Mouse (Mus musculus) limb, embryonic 15.5 days (tissue): ENCODE results near the gene Jazf1. TPM values are rescaled to one million over a fixed set of nuclear protein-coding genes. Genes with fewer than 3 reads are reported as not detected.

Source experiments
- ATAC-seq: fragments of 200-750 bp; cut with Nextera tagmentation; 2 replicates; pipeline ENCODE4 v1.8.0; 2017; ENCODE audit warnings: low read depth, moderate TSS enrichment; ENCODE audit not compliant: insufficient number of reproducible peaks, low FRiP score, low TSS enrichment
- H3K27ac ChIP-seq: fragments of 300-500 bp; sonication (generic); 2 replicates; pipeline ENCODE4 v1.5.1; 2015; ENCODE audit warnings: moderate library complexity, mild to moderate bottlenecking, inconsistent platforms
- H3K27me3 ChIP-seq: fragments of 300-500 bp; sonication (generic); 2 replicates; pipeline ENCODE4 v1.6.1; 2015; ENCODE audit warnings: inconsistent platforms
- H3K36me3 ChIP-seq: fragments of 300-500 bp; sonication (generic); 2 replicates; pipeline ENCODE4 v1.6.1; 2015; ENCODE audit warnings: inconsistent platforms
- H3K4me1 ChIP-seq: fragments of 300-500 bp; sonication (generic); 2 replicates; pipeline ENCODE4 v1.6.1; 2015; ENCODE audit warnings: inconsistent platforms
- H3K4me2 ChIP-seq: fragments of 300-500 bp; sonication (generic); 2 replicates; pipeline ENCODE4 v1.6.1; 2015; ENCODE audit warnings: mild to moderate bottlenecking, inconsistent platforms
- H3K4me3 ChIP-seq: fragments of 300-500 bp; sonication (generic); 2 replicates; pipeline ENCODE4 v1.5.1; 2015; ENCODE audit warnings: mild to moderate bottlenecking, inconsistent platforms
- H3K9ac ChIP-seq: fragments of 300-500 bp; sonication (generic); 2 replicates; pipeline ENCODE4 v1.6.1; 2015; ENCODE audit warnings: inconsistent platforms
- H3K9me3 ChIP-seq: fragments of 300-500 bp; sonication (generic); 2 replicates; pipeline ENCODE4 v1.6.1; 2016; ENCODE audit warnings: inconsistent platforms
- WGBS: fragments of 180-500 bp; shearing (Covaris S2); methylation state at CpG from one replicate; pipeline ENCODE4 v1.1.7; 2015; 5-methylcytosine and 5-hydroxymethylcytosine counted together
- polyA plus RNA-seq: library from polyadenylated mRNA; unstranded; fragments of >200 nt; fragmentation: Nextera tagmentation; extraction: Ambion mirVana; gene quantifications from 2 replicates; pipeline ENCODE4 v1.2.1, GENCODE M21; 2015

Jazf1 gene
- polyA plus RNA-seq, 1 experiment from 2014 or later = 21.0 TPM

DNA sequence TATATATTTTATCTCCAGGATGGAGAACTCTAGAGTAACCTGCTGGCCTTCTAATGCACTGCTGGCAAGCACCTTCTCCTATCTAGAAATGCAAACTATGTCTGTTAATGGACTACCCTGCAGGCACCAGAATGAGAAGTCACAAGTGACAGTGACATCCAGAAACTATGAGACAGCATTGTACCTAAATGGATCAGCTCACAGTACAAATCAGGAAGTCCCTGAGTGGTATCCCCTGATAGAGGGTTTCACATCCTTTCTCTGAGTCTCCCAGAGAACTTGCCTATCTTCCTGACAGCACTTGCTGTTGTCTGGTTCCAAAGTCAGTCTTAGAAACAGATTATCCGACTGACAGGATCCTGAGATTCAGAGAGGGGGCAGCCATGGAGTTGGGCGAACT, 22.9 kb downstream of the Jazf1 start:
- Histone ChIP-seq H3K4me3 (no peak overlapping the region), H3K36me3 (no peaks in the 10 kb centered on the region), H3K4me1 (peaks cover 6% of the 10 kb centered on the region; the same call in 1 of the 2 replicates), H3K9ac (no peak overlapping the region), H3K27me3 (no peaks in the 10 kb centered on the region), H3K9me3 (no peaks in the 10 kb centered on the region), H3K4me2 (no peak overlapping the region), H3K27ac (no peak overlapping the region)
- ATAC-seq = no peak
- 87% methylated on average over 2 of the region's 2 CpGs for WGBS

DNA sequence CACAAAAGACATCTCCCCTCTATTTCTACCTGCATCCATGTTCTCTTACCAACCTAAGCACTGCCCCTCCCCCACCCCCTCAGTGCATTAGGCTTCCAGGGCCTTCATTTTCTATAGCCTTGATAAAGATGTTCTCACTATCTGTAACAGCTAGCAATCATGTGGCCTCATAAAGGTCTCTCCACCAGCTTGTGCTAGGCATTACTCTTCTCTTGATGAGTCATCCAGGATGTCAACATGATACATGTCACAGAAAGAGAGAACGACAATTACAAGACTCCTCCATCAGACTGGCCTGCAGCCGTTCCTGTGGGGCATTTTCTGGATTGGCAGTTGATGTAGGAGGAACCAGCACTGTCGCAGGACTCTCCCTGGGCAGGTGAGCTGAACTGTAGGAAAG, 30.3 kb downstream of the Jazf1 start:
- ATAC-seq = no peak
- WGBS = 67% methylated on average over 3 of the region's 3 CpGs

DNA sequence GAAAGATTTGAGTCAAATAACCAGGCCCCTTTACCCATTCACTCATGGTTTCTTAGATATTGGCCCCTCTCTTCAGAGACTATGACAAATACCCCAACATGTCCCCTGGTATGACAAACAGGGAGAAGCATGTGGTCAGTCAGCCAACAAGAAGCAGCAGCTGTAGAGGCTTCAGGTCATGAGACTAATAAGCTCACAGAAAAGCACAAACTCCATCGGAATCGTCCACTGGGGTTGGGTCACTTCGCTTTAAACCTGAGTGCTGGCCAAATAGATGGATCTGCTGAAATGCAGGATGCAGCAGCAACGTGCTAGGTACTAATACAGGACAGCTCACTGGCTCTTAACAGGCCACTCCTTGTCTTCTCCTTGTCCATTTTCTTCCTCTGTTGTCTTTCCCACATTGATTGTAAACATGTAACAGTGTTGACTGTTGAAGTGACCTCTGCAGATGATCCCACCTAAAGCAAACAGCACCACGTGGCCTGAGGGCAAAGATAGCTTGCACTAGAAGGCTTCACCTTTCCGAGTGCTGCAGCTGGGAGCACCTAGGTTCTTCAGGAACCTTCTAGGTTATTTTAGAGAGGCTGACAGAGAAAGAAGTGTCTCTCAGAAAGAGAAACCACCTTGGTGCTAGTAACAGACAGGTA, 33.9 kb downstream of the Jazf1 start:
- H3K36me3 ChIP-seq = no peaks in the 10 kb centered on the region
- WGBS = 86% methylated on average over 6 of the region's 6 CpGs
- ATAC-seq = no peak
- H3K9ac ChIP-seq = no peak overlapping the region
- no peaks in the 10 kb centered on the region for H3K4me1 ChIP-seq
- H3K9me3 ChIP-seq = no peaks in the 10 kb centered on the region
- H3K27me3 ChIP-seq = no peaks in the 10 kb centered on the region
- no peak overlapping the region for H3K4me3 ChIP-seq
- no peak overlapping the region for H3K27ac ChIP-seq
- H3K4me2 ChIP-seq = no peak overlapping the region

More for the DNA sequence above, 30.3 kb downstream of the Jazf1 start:
- Histone ChIP-seq H3K27ac (no peak overlapping the region), H3K4me2 (no peak overlapping the region), H3K27me3 (no peaks in the 10 kb centered on the region), H3K4me1 (no peaks in the 10 kb centered on the region), H3K9me3 (no peaks in the 10 kb centered on the region), H3K4me3 (no peak overlapping the region), H3K36me3 (no peaks in the 10 kb centered on the region), H3K9ac (no peak overlapping the region)

DNA sequence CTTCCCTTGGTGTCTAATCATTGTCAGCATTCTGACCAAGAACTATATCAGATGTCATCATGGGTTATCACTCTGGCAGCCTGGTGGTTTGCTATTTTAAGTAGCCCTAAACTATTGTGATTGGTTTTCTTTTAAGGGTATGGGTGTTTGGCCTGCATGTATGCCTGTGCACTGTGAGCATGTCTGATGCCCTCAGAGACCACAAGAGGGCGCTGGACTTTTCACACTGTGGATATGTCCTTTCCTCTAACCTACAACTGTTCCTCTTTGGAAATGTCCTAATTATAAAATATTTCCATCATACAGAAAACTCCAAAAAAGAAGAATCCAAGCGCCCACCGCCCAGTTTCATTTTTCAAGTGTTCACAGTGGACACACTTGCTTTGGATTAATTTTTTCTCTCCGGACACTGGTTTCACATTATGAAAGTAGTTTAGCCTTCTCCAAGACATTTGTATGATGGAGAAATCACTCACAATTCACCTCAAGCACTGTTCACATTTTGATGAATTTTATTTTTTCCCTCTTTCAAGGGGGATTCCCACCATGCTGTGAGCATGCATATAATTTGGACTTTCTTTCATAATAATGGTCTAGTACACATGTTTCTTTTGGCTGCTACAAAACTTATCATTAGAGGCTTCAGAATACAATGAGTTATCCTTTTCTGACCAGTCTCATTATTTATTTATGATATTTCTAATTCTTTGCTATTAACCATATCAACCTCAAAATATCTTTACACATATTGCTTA, 35.5 kb downstream of the Jazf1 start:
- 68% methylated on average over 4 of the region's 4 CpGs for WGBS
- no peak overlapping the region for H3K4me2 ChIP-seq
- no peaks in the 10 kb centered on the region for H3K36me3 ChIP-seq
- H3K4me3 ChIP-seq = no peak overlapping the region
- no peak overlapping the region for H3K9ac ChIP-seq
- ATAC-seq = no peak
- no peak overlapping the region for H3K27ac ChIP-seq
- H3K27me3 ChIP-seq = no peaks in the 10 kb centered on the region
- H3K4me1 ChIP-seq = no peaks in the 10 kb centered on the region
- H3K9me3 ChIP-seq = no peaks in the 10 kb centered on the region

DNA sequence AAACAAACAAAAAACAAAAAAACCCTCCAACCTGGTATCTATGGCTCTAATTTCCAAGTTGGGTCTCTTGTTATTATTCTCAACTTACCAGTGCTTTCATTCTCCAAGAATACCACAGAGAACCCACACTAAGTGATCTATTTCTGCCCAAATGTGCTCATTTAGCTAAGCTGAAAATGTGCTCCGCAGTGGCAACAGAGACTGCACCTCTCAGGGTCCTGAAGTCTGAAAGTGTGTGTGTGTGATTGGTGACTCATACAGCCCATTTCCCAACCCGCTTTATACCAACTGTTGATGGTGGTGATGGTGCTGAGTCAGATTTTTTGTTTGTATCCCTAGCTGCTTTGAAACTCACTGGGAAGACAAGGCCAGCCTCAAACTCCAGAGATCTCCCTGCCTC, 46.4 kb downstream of the Jazf1 start:
- no peaks in the 10 kb centered on the region for H3K27me3 ChIP-seq
- no peaks in the 10 kb centered on the region for H3K9me3 ChIP-seq
- no peaks in the 10 kb centered on the region for H3K36me3 ChIP-seq
- 89% methylated on average over 2 of the region's 2 CpGs for WGBS
- no peak overlapping the region for H3K4me3 ChIP-seq
- H3K4me1 ChIP-seq = peaks cover 18% of the 10 kb centered on the region; the same call in 1 of the 2 replicates
- ATAC-seq = no peak
- H3K27ac ChIP-seq = no peak overlapping the region
- no peak overlapping the region for H3K9ac ChIP-seq
- H3K4me2 ChIP-seq = no peak overlapping the region

DNA sequence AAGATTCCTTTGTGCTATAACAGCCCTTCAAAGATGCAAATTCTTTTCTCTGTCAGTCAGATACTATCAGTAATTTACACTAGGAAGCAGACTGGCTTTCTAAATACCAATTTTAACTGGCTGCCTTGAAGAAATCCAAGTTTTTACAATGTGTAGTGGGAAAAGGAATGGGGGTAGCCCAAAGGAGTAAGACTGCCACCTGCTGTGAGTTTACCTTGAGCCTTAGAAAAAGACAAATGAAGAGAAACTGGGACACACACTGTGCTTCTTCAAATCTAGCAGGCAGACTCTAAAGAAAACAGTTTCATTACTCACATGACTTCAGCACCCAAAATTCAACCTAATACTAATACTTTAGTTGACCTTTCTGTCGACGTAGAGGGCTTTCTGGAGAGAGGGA, 47.4 kb downstream of the Jazf1 start:
- H3K27ac ChIP-seq = peak overlapping the region; percentile 43
- peaks cover 20% of the 10 kb centered on the region; the same call in 1 of the 2 replicates for H3K4me1 ChIP-seq
- no peak for ATAC-seq
- no peak overlapping the region for H3K9ac ChIP-seq
- H3K36me3 ChIP-seq = no peaks in the 10 kb centered on the region
- 39% methylated on average over 2 of the region's 2 CpGs for WGBS
- H3K4me3 ChIP-seq = no peak overlapping the region
- H3K27me3 ChIP-seq = no peaks in the 10 kb centered on the region
- no peak overlapping the region for H3K4me2 ChIP-seq
- no peaks in the 10 kb centered on the region for H3K9me3 ChIP-seq

DNA sequence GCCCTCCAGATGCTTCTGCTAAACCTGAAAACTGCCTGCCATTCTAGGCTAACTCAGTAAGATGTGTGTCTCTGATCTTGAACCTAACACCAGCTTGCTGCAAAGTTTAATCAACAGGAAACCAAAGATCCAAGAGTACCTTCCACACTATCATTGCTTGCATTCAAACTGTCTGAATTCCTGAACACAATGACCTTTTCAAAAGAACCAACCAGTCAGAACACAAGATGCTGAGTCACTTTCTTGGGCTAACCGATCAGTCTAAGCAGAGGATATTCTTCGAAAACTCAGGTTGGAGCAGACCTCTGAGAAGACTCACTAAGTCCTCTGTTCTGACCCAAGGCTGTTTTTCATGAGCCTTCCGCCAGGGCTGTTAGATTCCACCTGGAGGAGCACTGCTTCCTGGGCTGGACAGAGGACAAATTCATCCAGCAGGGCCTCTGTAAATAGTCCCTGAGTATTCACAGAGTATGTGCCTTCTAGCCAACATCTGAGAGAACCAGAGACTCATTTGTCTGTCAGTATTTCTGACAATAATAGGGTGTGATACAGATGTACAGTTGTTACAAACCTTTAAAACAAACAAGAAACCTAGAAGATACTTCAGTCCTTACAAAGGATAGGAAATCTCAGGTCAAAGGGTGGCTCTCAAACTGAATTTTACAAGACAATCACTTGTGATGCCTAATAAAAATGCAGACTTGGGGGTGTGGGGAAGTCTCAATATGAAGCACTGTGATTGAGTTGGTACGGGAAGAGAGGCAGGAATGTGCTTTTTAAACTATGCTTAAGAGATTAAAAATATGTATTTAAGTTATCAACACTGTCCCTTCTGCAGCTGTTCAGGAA, 50.9 kb downstream of the Jazf1 start:
- Histone ChIP-seq H3K27ac (no peak overlapping the region), H3K27me3 (no peaks in the 10 kb centered on the region), H3K4me2 (no peak overlapping the region), H3K9ac (no peak overlapping the region), H3K9me3 (no peaks in the 10 kb centered on the region), H3K4me1 (peaks cover 16% of the 10 kb centered on the region; the same call in 1 of the 2 replicates), H3K36me3 (no peaks in the 10 kb centered on the region), H3K4me3 (no peak overlapping the region)
- ATAC-seq = no peak
- 47% methylated on average over 4 of the region's 4 CpGs for WGBS

DNA sequence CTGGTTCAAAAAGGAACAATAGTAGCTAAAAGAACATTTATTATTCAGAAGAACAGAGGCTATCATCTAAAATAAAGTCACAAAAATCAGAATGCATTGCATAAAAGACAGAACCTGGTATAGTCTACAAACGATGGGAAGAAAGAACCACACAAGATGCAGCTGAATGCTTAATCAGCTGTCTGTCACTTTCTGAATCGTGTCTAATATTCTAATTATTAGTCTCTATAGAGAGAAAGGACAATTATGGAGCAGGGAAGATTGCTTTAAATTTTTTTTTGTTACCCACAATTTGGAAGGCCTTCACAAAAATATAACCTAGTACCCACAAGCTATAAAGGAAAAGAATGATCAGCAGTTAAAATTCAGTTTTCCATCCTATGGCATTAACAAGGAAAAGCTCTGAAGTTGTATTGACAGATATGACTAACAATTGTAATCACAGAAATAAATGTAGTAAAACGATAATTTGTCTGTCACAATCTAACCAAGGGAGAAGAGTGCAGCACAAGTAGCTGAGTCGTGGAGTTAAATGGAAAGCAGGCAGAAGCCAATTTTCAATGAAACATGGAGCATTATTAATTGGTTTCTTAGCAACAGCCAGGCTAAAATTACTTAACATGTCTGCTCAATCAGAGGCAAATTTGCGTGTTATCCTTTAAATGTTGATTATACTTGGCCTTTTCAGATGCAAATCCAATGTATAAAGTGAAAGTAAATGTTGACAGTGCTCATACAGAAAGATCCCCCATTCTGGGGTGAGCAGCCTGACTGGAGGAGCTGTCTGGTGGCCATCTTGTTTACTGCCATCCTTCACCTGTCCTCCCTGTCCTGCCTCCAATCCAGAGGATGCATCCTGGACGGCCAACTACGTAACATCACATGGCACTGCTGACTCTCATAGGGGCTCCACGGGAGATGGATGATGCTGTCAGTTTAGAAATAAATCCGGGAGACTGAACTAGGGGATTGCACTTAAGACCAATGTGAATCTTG, 53.7 kb downstream of the Jazf1 start:
- Histone ChIP-seq H3K4me2 (no peak overlapping the region), H3K36me3 (no peaks in the 10 kb centered on the region), H3K4me1 (peaks cover 8% of the 10 kb centered on the region; the same call in 1 of the 2 replicates), H3K27me3 (no peaks in the 10 kb centered on the region), H3K9ac (no peak overlapping the region), H3K27ac (no peak overlapping the region), H3K4me3 (no peak overlapping the region), H3K9me3 (no peaks in the 10 kb centered on the region)
- ATAC-seq = no peak
- 85% methylated on average over 9 of the region's 9 CpGs for WGBS

DNA sequence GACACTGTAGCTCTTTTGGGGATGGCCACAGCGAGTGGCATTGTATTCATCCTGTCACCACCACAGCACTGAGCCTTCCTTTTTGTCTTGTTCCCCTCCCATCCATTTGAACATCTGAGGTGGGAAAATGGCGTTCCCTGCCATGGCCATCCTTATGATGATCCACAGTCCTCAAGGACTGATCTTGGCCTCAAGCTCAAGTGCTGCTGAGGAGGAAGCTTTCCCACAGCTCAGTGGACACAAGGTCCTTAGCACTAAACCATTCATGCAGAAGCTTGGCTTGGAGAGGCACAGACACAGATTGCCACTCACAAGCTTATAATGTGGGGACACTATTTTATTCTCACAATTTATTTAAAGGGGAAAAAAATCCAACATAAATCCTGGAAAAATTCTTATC, 58.1 kb downstream of the Jazf1 start:
- H3K4me3 ChIP-seq = no peak overlapping the region
- no peaks in the 10 kb centered on the region for H3K27me3 ChIP-seq
- no peak overlapping the region for H3K4me2 ChIP-seq
- peaks cover 16% of the 10 kb centered on the region for H3K4me1 ChIP-seq
- no peak overlapping the region for H3K27ac ChIP-seq
- no peak overlapping the region for H3K9ac ChIP-seq
- WGBS = 91% methylated on average over 2 of the region's 2 CpGs
- H3K36me3 ChIP-seq = no peaks in the 10 kb centered on the region
- no peaks in the 10 kb centered on the region for H3K9me3 ChIP-seq
- ATAC-seq = no peak

DNA sequence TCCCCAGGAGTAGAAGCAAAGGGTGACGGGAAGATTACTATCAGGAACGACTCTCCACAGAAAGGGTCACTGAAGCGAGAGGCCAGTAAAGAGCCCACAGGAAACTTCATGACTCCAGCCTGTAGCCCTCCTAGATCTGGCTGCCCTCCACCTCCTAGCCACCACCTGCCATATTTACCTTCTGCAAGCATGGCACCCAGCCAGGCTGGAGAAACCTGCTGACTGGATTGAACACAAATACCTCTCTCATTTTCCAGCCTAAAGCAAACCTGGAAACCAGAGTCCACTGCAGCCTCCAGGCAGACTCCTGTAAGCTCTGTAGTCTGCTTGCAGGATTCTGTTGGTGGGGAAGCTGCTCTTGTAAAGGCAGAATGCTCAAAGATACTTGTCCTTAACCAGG, 62.4 kb downstream of the Jazf1 start:
- no peak overlapping the region for H3K4me3 ChIP-seq
- peaks cover 20% of the 10 kb centered on the region for H3K4me1 ChIP-seq
- no peak overlapping the region for H3K9ac ChIP-seq
- H3K4me2 ChIP-seq = no peak overlapping the region
- peak overlapping the region; percentile 67 for H3K27ac ChIP-seq
- no peak for ATAC-seq
- 51% methylated on average over 3 of the region's 3 CpGs for WGBS
- no peaks in the 10 kb centered on the region for H3K36me3 ChIP-seq
- H3K9me3 ChIP-seq = no peaks in the 10 kb centered on the region
- H3K27me3 ChIP-seq = no peaks in the 10 kb centered on the region

DNA sequence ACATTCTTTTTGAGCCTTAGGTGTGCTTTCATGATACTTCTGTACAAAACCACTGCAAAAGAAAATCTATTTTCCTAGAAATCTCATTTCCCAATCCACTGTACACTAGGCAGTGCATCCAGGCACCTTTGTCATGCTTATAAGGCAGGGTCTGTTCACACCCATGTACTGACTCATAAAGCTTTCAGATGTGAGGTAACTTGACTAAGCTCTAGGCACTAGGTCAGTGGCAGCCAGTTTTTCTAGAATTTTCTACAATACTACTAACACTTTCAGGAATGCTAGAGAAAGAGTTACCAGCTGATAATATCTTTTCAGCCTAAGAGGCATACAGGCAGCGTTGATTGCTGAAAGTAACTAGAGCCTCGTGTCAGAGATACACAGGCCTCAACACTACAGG, 62.9 kb downstream of the Jazf1 start:
- no peaks in the 10 kb centered on the region for H3K36me3 ChIP-seq
- no peak overlapping the region for H3K4me2 ChIP-seq
- H3K4me3 ChIP-seq = no peak overlapping the region
- H3K4me1 ChIP-seq = peaks cover 20% of the 10 kb centered on the region
- H3K27ac ChIP-seq = 0 out of 2 replicates have a peak overlapping the region, but pooled peaks have one; percentile 67
- WGBS = 36% methylated on average over 2 of the region's 2 CpGs
- no peak for ATAC-seq
- H3K9me3 ChIP-seq = no peaks in the 10 kb centered on the region
- no peak overlapping the region for H3K9ac ChIP-seq
- H3K27me3 ChIP-seq = no peaks in the 10 kb centered on the region
